In genomic region chr10:59520701-59521100, GRCm38 (mm10) we compare ENCODE assay signal across 19 mouse cellular contexts.
DNase-seq lines count a peak whose midpoint lies in the region; ATAC-seq lines count a peak whose summit lies in the region.
"Had no signal": no experiment of that assay in that cellular context is flagged by ENCODE, and none has a peak within 500 bp of the region (broad histone marks: within the 10 kb centered on the region; RNA-seq: fewer than 3 reads in every experiment).

No protein-coding gene starts in this region.

- no peak overlapping the region for H3K4me3 ChIP-seq in kidney, embryonic 15.5 days (replicated peaks)
- H3K4me3 ChIP-seq: embryonic facial prominence, embryonic 13.5 days; limb, embryonic 15.5 days; megakaryocyte, embryonic 14.5 days had no signal

- no peak overlapping the region for H3K4me2 ChIP-seq in kidney, embryonic 15.5 days
- H3K4me2 ChIP-seq: embryonic facial prominence, embryonic 13.5 days; limb, embryonic 15.5 days had no signal

- DNase-seq in kidney, adult 18-20 months: peak; percentile 47
- DNase-seq in cerebellum, adult 11-12 months: peak; percentile 65
- DNase-seq in cerebellum, adult 9-11 months: peak; percentile 71
- peak; percentile 69 for DNase-seq in kidney, postnatal 14 days
- DNase-seq in left cerebral cortex, postnatal 4 days: no peak
- no peak for DNase-seq in left cerebral cortex, adult 18-20 months (ENCODE audit: low spot score in 2 of 2)
- DNase-seq: adrenal gland, postnatal 36 days; gastrocnemius, postnatal 14 days; layer of hippocampus, postnatal 36 days; liver, postnatal 0 days; lung, postnatal 14 days; right cerebral cortex, postnatal 4 days; thymus, adult 2 months had no signal

- no peak overlapping the region for H3K9ac ChIP-seq in kidney, embryonic 15.5 days
- H3K9ac ChIP-seq: embryonic facial prominence, embryonic 13.5 days; limb, embryonic 15.5 days; liver, postnatal 0 days had no signal

- no peak overlapping the region for H3K27ac ChIP-seq in kidney, embryonic 15.5 days
- H3K27ac ChIP-seq: embryonic facial prominence, embryonic 13.5 days; kidney, postnatal 0 days had no signal

- no peaks in the 10 kb centered on the region for H3K9me3 ChIP-seq in kidney, embryonic 15.5 days (replicated peaks)
- H3K9me3 ChIP-seq: embryonic facial prominence, embryonic 13.5 days; limb, embryonic 15.5 days; megakaryocyte, embryonic 14.5 days had no signal

- H3K27me3 ChIP-seq in kidney, embryonic 15.5 days: no peaks in the 10 kb centered on the region
- H3K27me3 ChIP-seq: embryonic facial prominence, embryonic 13.5 days; limb, embryonic 15.5 days; megakaryocyte, embryonic 14.5 days had no signal

- 86% methylated on average over 2 of the region's 2 CpGs for WGBS in kidney, embryonic 15.5 days

- intact Hi-C loops in left cerebral cortex, postnatal 4 days (cut with DNase I): no loop called here

- ATAC-seq in kidney, embryonic 15.5 days (replicated peaks; ENCODE audit: low FRiP score): no peak
- ATAC-seq: forebrain, embryonic 14.5 days; liver, postnatal 0 days had no signal

- peaks cover 13% of the 10 kb centered on the region for H3K4me1 ChIP-seq in kidney, embryonic 15.5 days

- H3K36me3 ChIP-seq in kidney, embryonic 15.5 days: no peaks in the 10 kb centered on the region
- H3K36me3 ChIP-seq: embryonic facial prominence, embryonic 13.5 days; limb, embryonic 15.5 days had no signal

Comparison
In these comparisons a context has a peak if more than half of its experiments do, and no peak if none do; other contexts are left out.
1. DNase-seq: peak in kidney, adult 18-20 months (single experiment), cerebellum, adult 11-12 months (single experiment), cerebellum, adult 9-11 months (single experiment) and kidney, postnatal 14 days (single experiment); none in left cerebral cortex, postnatal 4 days (single experiment) and left cerebral cortex, adult 18-20 months (0 of 2).